Mouse (Mus musculus): ENCODE measurements around the gene Eps15l1.

- TF ChIP-seq POLR2A (IDR thresholded peaks at IDR 0.05; ENCODE audit: borderline replicate concordance, low read depth, low read length) (no peak), CTCF (IDR thresholded peaks at IDR 0.05; ENCODE audit: low read depth, low read length) (no peak)
Measured at GRCm38 (mm10) chr8:72356593-72356992, 64.7 kb downstream of the Eps15l1 start.
